Mouse (Mus musculus): ENCODE data around the gene Hist1h3c. TPM values are rescaled to one million over a fixed set of nuclear protein-coding genes. Genes with fewer than 3 reads are reported as not detected.
A peak's percentile ranks its signal among the peaks of the same experiment; 100 is the strongest.
"Not testable (repeated sequence)": the region's sequence is repeated elsewhere in the genome, so short reads cannot be mapped to it uniquely, and the experiment has no call there.

Hist1h3c gene
- polyA plus RNA-seq, 1 experiment from 2014 or later: 9.2 TPM

DNA sequence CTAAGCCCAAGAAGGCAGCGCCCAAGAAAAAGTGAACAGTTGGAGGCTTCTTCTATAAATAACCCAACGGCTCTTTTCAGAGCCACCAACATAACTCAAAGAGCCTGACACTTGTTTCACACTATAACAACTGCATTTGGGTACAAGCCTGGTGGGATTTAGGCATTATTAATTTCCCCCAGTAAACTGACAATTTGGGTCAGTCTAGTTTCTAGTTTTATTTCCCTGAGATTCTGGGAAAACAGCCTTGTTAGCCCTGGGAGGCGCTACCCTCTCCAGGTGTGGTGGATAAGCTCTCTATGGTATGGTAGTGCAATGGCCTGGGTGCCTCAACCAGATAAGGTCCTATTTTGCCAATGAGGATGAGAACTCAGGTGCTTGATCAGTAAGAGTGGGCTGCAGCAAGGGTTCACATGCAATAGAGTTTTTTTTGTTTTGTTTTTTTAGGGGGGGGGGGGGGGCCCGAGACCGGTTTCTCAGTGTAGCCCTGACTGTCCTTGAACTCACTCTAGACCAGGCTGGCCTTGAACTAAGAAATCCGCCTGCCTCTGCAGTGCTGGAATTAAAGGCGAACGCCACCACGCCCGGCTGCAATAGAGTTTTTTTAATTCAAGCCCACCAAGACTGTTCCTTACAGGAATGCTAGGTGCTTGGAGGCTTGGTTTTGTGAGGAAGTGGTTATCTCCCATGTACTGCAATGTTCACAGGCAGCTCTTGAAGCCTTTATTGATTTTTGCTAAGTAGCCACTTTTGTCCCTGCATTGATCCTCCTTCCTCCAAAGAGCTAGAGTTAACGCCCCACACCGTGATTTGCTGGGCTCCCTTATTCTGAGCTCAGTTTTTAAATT, 19.1 kb upstream of the Hist1h3c start:
- peak overlapping the region; percentile 83 for H3K27ac ChIP-seq (ENCODE audit: low read depth, low read length)
- peak overlapping the region; percentile 52 for H3K4me3 ChIP-seq (ENCODE audit: low read depth, low read length)
- peak; percentile 94 for DNase-seq (ENCODE audit: low spot score, missing footprints)

DNA sequence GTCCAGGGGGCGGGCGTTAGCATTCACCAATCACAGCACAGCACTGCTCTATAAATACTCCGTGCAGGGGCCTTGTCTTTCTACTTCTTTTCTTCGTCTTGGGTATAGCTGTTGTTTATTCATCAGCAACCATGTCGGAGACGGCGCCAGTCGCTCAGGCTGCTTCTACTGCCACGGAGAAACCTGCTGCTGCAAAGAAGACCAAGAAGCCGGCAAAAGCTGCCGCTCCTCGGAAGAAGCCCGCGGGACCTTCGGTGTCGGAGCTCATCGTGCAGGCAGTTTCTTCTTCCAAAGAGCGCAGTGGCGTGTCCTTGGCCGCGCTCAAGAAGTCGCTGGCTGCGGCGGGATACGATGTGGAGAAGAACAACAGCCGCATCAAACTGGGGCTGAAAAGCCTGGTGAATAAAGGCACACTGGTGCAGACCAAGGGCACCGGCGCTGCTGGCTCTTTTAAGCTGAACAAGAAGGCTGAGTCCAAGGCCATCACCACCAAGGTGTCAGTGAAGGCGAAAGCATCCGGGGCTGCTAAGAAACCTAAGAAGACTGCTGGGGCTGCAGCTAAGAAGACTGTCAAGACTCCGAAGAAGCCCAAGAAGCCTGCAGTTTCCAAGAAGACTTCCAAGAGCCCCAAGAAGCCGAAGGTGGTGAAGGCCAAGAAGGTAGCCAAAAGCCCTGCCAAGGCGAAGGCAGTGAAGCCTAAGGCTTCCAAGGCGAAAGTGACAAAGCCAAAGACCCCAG, 18.4 kb upstream of the Hist1h3c start, which contains the start of gene Hist1h1a:
Gene Hist1h1a (plus strand): TSS at position 81 of the 738 bp plus-strand sequence.
- H3K27me3 ChIP-seq (ENCODE audit: control insufficient read depth, insufficient read depth, low read length): no peaks in the 10 kb centered on the region
- H3K9me3 ChIP-seq (ENCODE audit: control insufficient read depth, low read length): no peaks in the 10 kb centered on the region
- no peaks in the 10 kb centered on the region for H3K36me3 ChIP-seq (ENCODE audit: control insufficient read depth, insufficient read depth, low read length)
- peaks cover 23% of the 10 kb centered on the region for H3K4me1 ChIP-seq (ENCODE audit: control insufficient read depth, insufficient read depth, low read length)
- peak within 1 kb of the TSS; percentile 82 for H3K4me2 ChIP-seq
- H3K4me3 ChIP-seq (ENCODE audit: low read depth, low read length): peak within 1 kb of the TSS; percentile 52
- DNase-seq (ENCODE audit: low spot score, missing footprints) (peak; percentile 98), ATAC-seq (ENCODE audit: low FRiP score) (peak; percentile 69)
- peak within 1 kb of the TSS; percentile 83 for H3K27ac ChIP-seq (ENCODE audit: low read depth, low read length)
- 3% methylated on average over 34 of the region's 34 CpGs for WGBS
- H3K9ac ChIP-seq (ENCODE audit: low read length): peak within 1 kb of the TSS; percentile 77

More for the DNA sequence above, 19.1 kb upstream of the Hist1h3c start:
- ATAC-seq (ENCODE audit: low FRiP score): no peak
- Histone ChIP-seq H3K36me3 (ENCODE audit: control insufficient read depth, insufficient read depth, low read length) (no peaks in the 10 kb centered on the region), H3K27me3 (ENCODE audit: control insufficient read depth, insufficient read depth, low read length) (no peaks in the 10 kb centered on the region), H3K4me1 (ENCODE audit: control insufficient read depth, insufficient read depth, low read length) (peaks cover 23% of the 10 kb centered on the region), H3K9ac (ENCODE audit: low read length) (peak overlapping the region; percentile 77), H3K9me3 (ENCODE audit: control insufficient read depth, low read length) (no peaks in the 10 kb centered on the region), H3K4me2 (peak overlapping the region; percentile 82)
- 25% methylated on average over 12 of the region's 12 CpGs for WGBS

DNA sequence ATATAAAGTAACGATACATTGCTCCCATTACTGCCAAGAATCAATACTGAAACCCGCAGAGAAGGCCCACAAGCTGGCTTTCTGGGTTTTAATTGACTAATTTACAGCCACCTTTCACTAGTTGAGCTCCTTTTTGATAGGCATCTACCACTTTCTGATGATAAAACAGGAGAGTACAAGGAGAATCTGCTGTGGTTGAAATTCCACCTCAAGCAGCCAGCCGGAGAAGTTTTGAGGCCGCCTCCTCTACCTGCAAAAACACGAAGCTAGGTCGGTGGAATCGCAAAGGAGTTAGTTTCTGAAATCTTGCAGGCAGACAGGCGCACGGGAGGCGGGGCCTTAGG, 17.8 kb upstream of the Hist1h3c start:
- ATAC-seq (ENCODE audit: low FRiP score): no peak
- H3K27ac ChIP-seq (ENCODE audit: low read depth, low read length): peak overlapping the region; percentile 83

DNA sequence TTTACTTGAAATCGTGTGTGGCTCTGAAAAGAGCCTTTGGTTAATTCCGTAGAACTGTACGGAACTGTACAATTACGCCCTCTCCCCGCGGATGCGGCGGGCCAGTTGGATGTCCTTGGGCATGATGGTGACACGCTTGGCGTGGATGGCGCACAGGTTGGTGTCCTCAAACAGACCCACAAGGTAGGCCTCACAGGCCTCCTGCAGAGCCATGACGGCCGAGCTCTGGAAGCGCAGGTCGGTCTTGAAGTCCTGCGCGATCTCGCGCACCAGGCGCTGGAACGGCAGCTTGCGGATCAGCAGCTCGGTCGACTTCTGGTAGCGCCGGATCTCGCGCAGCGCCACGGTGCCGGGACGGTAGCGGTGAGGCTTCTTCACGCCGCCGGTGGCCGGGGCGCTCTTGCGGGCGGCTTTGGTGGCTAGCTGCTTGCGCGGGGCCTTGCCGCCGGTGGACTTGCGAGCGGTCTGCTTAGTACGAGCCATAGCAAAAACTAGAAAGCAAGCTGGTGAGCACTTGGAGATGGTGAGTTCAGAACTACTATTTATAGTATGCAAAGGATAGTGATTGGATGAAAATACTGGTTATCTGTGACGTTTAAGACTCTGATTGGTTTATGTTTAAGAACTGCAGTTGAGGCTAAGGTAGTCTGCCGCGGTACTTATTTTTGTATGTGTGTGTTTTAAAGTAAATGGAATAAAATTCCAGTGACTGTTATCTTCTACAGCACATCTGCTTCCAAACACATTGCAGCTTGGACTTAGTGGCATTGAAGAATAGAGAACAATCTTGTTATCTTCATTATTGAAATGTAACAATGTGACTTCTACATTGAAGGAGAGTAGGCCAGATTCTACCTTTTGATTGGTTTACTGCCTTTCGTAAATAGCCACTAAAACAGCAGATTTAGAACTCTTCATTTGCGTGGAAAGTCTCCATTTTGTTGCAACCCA, 16.7 kb upstream of the Hist1h3c start, which contains the start of gene Hist1h3a:
Gene Hist1h3a (minus strand): TSS at position 516 of the 951 bp plus-strand sequence.
- Histone ChIP-seq H3K4me3 (ENCODE audit: low read depth, low read length) (peak within 1 kb of the TSS; percentile 52), H3K4me1 (ENCODE audit: control insufficient read depth, insufficient read depth, low read length) (peaks cover 26% of the 10 kb centered on the region), H3K9ac (ENCODE audit: low read length) (peak within 1 kb of the TSS; percentile 61), H3K27ac (ENCODE audit: low read depth, low read length) (peak within 1 kb of the TSS; percentile 83), H3K4me2 (peak within 1 kb of the TSS; percentile 82)
- not testable (repeated sequence) for H3K36me3 ChIP-seq (ENCODE audit: control insufficient read depth, insufficient read depth, low read length); H3K27me3 ChIP-seq (ENCODE audit: control insufficient read depth, insufficient read depth, low read length); H3K9me3 ChIP-seq (ENCODE audit: control insufficient read depth, low read length)
- ATAC-seq (ENCODE audit: low FRiP score) (peak; percentile 65), DNase-seq (ENCODE audit: low spot score, missing footprints) (peak; percentile 97)
- WGBS: under 1% methylated on average over 27 of the region's 52 CpGs

More for the DNA sequence above, 17.8 kb upstream of the Hist1h3c start:
- no peaks in the 10 kb centered on the region for H3K9me3 ChIP-seq (ENCODE audit: control insufficient read depth, low read length)
- peak overlapping the region; percentile 56 for H3K9ac ChIP-seq (ENCODE audit: low read length)
- H3K4me1 ChIP-seq (ENCODE audit: control insufficient read depth, insufficient read depth, low read length): peaks cover 23% of the 10 kb centered on the region
- 2% methylated on average over 10 of the region's 10 CpGs for WGBS
- no peaks in the 10 kb centered on the region for H3K36me3 ChIP-seq (ENCODE audit: control insufficient read depth, insufficient read depth, low read length)
- no peaks in the 10 kb centered on the region for H3K27me3 ChIP-seq (ENCODE audit: control insufficient read depth, insufficient read depth, low read length)
- peak overlapping the region; percentile 82 for H3K4me2 ChIP-seq
- H3K4me3 ChIP-seq (ENCODE audit: low read depth, low read length): peak overlapping the region; percentile 52
- no peak for DNase-seq (ENCODE audit: low spot score, missing footprints)

DNA sequence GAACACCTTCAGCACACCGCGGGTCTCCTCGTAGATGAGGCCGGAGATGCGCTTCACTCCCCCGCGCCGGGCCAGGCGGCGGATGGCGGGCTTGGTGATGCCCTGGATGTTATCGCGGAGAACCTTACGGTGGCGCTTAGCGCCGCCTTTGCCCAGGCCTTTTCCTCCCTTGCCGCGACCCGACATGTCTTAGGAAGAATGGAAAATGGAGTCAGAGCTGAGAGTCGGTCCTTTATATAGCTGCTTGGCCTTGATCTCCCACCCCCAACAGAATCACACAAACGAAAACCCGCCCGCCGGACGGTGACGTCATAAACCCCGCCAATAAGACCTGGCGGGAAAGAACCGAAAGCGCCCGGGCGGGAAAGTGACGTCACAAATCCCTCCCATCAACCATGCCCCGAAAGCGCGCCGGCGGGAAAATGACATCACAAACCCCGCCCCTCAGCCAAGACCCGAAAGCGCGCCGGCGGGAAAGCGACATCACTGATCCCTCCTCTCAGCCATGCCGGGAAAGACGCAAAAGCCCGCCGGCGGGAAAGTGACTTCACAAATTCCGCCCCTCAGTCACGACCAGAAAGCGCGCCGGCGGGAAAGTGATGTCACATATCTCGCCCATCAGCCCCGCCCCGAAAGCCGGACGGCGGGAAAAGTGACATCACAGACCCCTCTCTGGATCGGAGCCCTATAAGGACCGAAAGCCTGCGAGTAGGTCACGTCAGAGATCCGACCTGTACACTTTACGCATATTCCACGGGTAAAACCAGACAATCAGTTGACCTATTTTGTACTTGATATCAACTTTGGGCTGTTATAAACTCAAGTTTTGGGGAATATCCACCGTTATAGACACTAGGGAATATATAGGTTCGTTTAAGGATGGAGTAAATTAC, 15.8 kb upstream of the Hist1h3c start, which contains the start of gene Hist1h4a:
Gene Hist1h4a (minus strand): TSS at position 259 of the 893 bp plus-strand sequence.
- peak within 1 kb of the TSS; percentile 83 for H3K27ac ChIP-seq (ENCODE audit: low read depth, low read length)
- H3K9ac ChIP-seq (ENCODE audit: low read length): peak within 1 kb of the TSS; percentile 73
- peak within 1 kb of the TSS; percentile 37 for H3K4me3 ChIP-seq (ENCODE audit: low read depth, low read length)
- no peaks in the 10 kb centered on the region for H3K27me3 ChIP-seq (ENCODE audit: control insufficient read depth, insufficient read depth, low read length)
- H3K36me3 ChIP-seq (ENCODE audit: control insufficient read depth, insufficient read depth, low read length): no peaks in the 10 kb centered on the region
- ATAC-seq (ENCODE audit: low FRiP score): peak; percentile 81
- peaks cover 26% of the 10 kb centered on the region for H3K4me1 ChIP-seq (ENCODE audit: control insufficient read depth, insufficient read depth, low read length)
- under 1% methylated on average over 61 of the region's 72 CpGs for WGBS
- DNase-seq (ENCODE audit: low spot score, missing footprints): peak; percentile 100
- H3K4me2 ChIP-seq: peak within 1 kb of the TSS; percentile 82
- H3K9me3 ChIP-seq (ENCODE audit: control insufficient read depth, low read length): no peaks in the 10 kb centered on the region

DNA sequence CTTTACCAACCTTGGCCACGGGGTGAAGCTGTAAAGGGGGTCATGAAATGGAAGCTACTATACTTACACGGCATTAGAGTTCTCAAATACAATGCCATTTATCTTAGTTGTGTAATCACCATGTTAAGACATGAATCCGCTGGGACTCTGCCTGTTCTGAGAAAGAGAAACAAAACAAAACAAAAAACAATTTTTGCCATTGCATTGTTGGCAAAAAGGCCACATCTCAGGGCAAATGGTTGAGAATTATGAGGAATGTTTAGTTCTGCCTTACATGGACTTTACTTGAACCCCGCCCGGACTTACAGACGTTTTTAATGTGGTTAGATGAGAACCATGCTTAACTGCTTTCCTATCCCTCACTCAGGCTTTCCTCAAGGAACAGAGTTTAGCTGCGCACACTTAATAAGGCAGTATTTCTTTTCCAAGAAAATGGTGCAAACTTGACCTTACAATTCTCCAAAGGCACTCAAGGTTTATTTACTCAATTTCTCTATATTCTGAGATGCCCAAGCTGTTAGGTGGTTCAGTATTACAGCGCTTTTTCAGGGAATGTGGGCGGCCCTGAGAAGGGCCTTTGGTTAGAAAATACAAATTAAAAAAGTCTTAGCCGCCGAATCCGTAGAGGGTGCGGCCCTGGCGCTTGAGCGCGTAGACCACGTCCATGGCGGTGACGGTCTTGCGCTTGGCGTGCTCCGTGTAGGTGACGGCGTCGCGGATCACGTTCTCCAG, 15.0 kb upstream of the Hist1h3c start:
- Histone ChIP-seq H3K4me3 (ENCODE audit: low read depth, low read length) (peak overlapping the region; percentile 37), H3K36me3 (ENCODE audit: control insufficient read depth, insufficient read depth, low read length) (no peaks in the 10 kb centered on the region), H3K4me1 (ENCODE audit: control insufficient read depth, insufficient read depth, low read length) (peaks cover 26% of the 10 kb centered on the region), H3K9ac (ENCODE audit: low read length) (peak overlapping the region; percentile 73), H3K27me3 (ENCODE audit: control insufficient read depth, insufficient read depth, low read length) (no peaks in the 10 kb centered on the region), H3K27ac (ENCODE audit: low read depth, low read length) (peak overlapping the region; percentile 83), H3K9me3 (ENCODE audit: control insufficient read depth, low read length) (no peaks in the 10 kb centered on the region), H3K4me2 (peak overlapping the region; percentile 82)
- ATAC-seq (ENCODE audit: low FRiP score) (no peak; the same call in 1 of the 2 replicates), DNase-seq (ENCODE audit: low spot score, missing footprints) (peak; percentile 94)
- WGBS: 3% methylated on average over 20 of the region's 27 CpGs

DNA sequence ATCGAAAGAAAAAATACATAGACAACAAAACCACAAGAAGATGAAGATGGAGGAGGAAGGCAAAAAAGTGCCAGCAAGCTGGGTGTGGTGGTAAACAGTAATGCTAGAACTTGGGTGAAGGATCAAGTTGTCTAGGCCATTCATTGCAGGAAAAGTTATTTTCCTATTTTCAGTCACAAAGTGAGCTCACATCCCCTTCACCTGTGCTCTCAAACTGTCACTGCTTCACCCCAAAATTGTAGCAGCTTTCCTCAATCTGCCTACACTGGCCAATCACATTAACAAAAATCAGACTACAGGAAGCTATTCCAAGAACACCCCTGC, 14.5 kb upstream of the Hist1h3c start:
- H3K27ac ChIP-seq (ENCODE audit: low read depth, low read length): no peak overlapping the region; the same call in 1 of the 2 replicates
- ATAC-seq (ENCODE audit: low FRiP score) (no peak), DNase-seq (ENCODE audit: low spot score, missing footprints) (no peak)
- no peaks in the 10 kb centered on the region for H3K9me3 ChIP-seq (ENCODE audit: control insufficient read depth, low read length)
- no peaks in the 10 kb centered on the region for H3K36me3 ChIP-seq (ENCODE audit: control insufficient read depth, insufficient read depth, low read length)
- peak overlapping the region; percentile 37; the same call in 1 of the 2 replicates for H3K4me3 ChIP-seq (ENCODE audit: low read depth, low read length)
- peaks cover 26% of the 10 kb centered on the region for H3K4me1 ChIP-seq (ENCODE audit: control insufficient read depth, insufficient read depth, low read length)
- peak overlapping the region; percentile 82 for H3K4me2 ChIP-seq
- peak overlapping the region; percentile 73; the same call in 1 of the 2 replicates for H3K9ac ChIP-seq (ENCODE audit: low read length)
- H3K27me3 ChIP-seq (ENCODE audit: control insufficient read depth, insufficient read depth, low read length): no peaks in the 10 kb centered on the region
- WGBS: 79% methylated on average over 1 of the region's 1 CpGs

Measured in midbrain, embryonic 11.5 days (tissue).